Mouse (Mus musculus): Measurements from ENCODE around the gene Umps.

DNA sequence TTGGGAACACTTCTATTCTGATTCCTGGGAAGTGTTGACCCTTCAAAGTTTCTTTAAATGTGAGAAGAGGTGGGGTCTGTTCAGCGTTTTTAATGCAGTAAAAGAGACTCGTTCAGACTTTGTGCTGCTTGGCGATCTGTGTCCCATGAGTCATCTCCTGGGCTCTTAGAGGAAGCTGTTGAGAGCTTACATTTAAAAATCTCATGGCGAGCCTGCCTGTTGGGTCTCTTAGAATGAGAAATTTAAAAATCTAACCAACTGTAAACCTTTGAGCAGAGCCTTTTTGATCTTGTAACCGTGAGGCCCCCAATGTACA, 43.9 kb downstream of the Umps start:
- TF ChIP-seq POLR2A (IDR thresholded peaks at IDR 0.05; ENCODE audit: low read depth, low read length) (no peak), CTCF (conservative IDR thresholded peaks at IDR 0.05; ENCODE audit: insufficient read depth, insufficient read length, low read depth, low read length) (no peak)
